Mouse (Mus musculus) right cerebral cortex, postnatal 4 days (tissue): Measurements from ENCODE around the gene Amz1.

Source experiments
- DNase-seq: peaks from one replicate; pipeline ENCODE4 v3.0.0-alpha.2; 2022

Gene Amz1

DNA sequence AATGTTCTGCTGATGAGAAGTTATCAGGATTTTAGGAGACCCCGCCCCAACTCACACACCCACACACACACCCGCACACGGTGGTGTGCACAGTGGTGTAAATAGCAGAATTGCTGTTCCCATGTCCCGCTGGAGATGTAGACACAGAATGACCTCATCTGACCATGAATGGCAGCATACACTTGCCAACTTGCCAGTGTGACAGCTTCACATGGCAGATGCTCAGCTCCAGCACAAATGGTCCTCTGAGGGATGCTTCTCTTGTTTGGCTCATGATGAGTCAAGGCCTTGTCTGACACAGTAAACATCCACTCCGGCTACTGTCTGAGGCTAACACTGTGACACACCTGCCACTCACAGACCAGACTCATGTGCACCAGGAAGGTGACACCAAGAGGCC lies 44.4 kb downstream of the Amz1 start:
- no peak for DNase-seq

DNA sequence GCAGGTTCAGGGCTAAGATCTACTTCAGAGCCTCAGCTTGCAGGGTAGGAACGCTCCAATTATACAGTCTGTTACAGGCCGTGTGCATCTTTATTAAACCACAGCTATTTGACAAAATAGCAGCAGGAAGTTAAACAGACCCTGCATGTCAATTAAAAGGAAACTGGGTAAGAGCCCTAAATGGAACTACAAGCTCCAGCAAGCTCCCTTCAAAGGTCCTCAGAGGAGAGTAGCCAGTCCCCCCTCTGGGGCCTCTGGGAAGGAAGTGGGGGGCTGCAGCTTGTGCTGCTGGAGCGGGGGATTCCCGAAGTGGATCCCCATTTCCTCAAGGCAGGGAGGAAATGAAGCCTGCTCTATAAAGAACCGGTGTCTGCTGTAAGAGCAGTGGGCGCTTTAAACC lies 47.7 kb downstream of the Amz1 start:
- no peak for DNase-seq

DNA sequence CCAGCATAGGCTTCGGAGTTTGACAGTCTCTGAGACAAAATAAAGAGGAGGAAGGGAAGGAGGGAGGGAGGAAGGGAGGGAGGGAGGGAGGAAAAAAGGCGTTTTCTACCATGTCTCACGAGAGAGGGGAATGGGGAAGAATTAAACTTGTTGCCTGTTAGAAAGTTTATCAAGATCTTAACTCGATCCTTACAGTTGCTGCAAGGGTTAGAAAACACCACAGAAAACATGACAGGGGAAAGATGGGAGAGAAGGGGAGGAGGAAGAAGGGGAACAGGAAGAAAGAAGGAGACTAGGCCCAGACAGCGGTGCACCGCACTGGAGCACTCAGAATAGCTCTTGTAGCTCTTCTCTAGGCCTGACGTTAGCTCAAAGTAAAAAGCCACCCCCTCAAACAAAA lies 48.2 kb downstream of the Amz1 start:
- no peak for DNase-seq

DNA sequence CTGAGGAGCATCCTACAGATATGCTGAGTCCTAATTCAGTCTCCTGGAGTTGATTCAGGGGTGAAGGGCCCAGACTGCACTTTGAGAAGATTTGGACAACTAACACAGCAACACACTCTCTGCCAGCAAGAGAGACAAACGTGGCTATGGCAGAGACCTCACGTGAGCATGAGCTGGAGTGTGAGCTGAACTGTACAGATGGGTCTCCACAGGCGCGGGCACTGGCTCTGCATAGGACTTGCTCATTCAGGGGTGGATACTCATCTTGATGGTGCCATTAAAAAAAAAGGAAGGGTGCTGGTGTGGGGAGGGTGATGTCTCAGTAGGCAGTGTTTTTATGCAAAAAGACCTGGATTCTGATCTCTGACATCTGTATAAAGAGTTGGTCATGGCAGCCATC lies 51.2 kb downstream of the Amz1 start:
- DNase-seq: no peak

- no peak for DNase-seq
Observed at GRCm38 (mm10) chr5:140776968-140777367, 53.0 kb downstream of the Amz1 start.

DNA sequence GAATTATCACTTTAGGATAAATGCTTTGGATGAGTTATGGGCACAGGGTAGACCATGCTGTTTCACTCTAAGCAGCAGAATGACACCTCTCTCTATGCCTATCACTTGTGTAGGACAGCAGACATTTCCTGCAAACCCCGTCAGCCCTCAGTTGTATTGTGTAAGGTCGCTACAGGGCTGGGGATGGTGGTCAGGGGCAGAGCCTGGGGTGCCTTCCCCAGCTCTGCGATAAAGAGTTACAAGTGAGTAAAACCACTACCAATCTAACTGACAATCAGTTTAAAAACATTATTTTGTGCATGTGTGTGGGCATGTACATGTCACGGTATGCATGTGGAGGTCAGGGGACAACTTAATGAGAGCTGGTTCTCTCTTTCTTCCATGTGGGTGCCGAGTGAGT lies 57.2 kb downstream of the Amz1 start:
- no peak for DNase-seq

- DNase-seq: no peak
Observed at GRCm38 (mm10) chr5:140781886-140782572, 58.1 kb downstream of the Amz1 start.

- DNase-seq: no peak
Observed at GRCm38 (mm10) chr5:140783577-140783976, 59.6 kb downstream of the Amz1 start.

- DNase-seq: no peak
Observed at GRCm38 (mm10) chr5:140784288-140784687, 60.4 kb downstream of the Amz1 start.

DNA sequence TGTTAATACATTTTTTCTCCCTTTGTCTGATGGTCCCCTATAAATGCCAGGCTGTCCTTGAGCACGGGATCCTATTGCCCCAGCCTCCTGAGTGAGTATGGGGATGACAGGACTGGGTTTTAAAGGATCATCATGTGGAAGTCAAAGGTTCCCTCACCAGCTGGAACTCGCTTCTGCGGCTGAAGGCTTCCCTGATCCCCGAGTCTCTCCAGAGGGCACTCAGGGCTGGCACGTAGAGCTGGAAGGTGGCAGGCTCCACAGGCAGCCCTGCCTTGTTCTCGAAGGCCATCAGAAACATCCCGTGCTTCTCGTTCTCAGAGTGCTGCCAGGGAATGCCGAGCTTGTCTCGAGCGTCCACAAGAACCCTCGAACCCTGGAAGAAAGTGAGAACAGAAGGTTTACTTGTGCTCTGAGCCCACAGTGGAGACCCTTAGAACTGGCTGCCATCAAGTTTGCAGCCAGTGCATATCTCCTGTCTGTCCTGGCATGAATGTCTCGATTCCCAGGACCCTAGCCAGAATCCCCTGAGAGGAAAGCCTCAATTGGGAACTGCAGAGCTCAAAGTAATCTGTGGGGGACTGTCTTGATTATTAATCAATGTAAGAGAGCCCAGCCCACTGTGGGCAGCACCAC lies 61.4 kb downstream of the Amz1 start:
- DNase-seq: no peak

DNA sequence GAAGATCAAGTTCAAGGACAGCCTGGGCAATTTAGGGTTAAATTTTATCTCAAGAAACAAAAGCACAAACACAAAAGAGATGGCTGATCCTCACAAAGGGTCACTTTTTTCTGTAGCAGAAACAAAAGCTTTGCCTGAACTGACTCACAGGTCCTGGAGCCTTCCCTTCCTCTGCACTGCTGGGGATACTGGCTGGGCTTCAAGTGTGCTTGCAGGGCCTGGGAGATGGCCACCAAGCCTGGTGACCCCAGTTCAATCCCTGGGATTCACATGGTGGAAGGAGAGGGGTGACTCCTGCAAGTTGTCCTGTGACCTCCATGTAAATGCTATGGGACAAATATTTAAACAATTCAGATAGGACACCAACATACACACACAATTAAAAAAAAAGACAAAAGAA lies 65.6 kb downstream of the Amz1 start:
- no peak for DNase-seq

GRCm38 (mm10) chr5:140790392-140790791 lies 66.5 kb downstream of the Amz1 start:
- no peak for DNase-seq

DNA sequence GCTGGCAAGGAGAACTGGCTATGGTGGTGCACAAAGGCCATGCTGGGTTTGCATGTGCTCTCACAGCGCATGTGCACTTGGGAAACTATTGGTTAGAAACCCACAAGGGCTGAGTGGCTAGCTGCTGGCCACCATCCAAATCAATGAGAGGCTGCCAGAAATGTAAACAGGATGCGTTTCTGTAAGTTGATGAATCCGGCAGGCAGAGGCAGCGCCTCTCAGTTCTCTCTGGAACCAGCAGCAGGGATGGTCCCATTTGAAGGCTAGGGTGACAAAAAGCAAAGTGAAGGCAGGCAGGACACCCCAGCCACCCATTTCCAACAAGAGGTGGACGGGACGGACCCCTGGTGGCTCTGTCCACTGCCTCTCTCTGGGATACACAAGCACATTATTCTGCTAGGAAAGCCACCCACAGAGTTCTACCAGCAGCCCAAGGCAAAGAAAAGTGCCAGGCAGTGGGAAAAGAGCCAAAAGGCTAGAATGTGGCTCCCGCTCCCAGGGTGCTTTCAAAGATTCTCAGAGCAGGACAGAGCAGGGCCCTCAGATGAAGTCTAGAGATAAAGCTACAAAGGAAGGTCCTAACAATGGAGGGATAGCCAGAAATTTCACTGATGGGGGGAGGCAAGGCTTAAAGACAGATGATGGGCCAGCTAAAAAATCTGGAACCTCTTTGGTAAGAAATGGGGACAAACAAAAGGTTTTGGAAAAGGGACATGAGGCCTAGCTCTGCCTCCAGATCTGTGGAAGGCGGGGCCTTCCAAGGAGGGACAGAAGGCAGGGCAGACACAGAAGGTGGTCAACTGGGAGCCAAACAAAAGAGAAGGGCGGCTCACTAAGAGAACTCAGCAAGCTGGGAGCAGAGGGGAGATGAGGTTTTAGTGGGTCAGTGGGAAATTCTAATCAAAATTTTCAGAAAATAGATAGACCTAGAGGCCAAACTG lies 67.3 kb downstream of the Amz1 start:
- DNase-seq: peak; percentile 52

DNA sequence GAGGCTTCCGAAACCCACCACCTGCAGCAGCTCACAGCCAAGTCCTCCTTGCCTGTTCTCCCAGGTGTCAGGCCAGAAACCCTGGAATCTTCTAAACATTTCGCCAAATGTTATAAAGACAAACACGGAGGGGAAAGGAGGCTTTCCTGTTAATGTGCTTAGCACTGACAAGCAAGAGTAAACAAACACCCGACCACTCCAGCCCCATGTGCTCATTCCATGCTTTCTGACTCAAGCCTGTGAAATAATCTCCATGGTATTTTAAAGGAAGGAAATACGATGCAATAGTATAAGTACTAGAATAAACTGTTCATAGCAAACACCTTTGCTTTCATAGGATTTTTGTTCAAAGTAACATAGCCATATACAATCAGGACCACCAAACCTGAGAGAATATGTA lies 68.3 kb downstream of the Amz1 start:
- no peak for DNase-seq

DNA sequence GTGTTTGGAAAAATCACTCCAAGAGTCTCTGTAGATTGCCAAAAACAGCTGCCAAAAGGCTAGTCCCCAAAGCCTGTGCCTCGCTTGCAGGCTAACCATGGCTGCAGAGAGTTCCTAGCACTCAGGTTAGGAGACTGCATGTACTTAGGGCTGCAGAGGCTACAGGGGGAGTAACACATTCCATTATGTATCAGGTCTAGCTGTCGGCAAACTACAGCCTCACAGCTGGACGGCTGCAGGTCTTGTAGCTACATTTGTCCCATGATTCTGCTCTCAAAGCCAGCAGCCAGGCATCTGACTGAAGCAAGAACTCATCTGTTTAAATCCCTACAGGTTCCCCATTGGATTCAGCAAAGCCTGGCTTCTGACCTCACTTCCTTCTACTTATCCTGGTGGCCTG lies 70.8 kb downstream of the Amz1 start:
- DNase-seq: no peak

- DNase-seq: no peak
Observed at GRCm38 (mm10) chr5:140795176-140795575, 71.2 kb downstream of the Amz1 start.

DNA sequence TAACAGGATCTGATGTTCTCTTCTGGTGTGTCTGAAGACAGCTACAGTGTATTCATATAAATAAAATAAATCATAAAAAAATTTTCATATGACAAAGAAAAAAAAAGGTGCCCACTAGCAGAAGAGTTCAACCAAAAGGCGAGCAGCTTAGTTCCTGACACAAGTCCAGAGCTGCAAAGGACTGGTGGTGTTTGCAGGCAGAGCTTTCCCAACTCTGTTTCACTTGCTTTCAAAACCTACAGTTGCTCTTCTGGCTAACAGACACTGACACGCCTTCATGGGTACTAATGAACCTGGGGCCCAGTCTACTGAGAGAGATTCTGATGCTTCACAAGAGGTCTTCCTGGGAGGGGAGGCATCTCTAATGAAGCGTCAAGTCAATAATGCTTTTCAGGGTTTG lies 72.1 kb downstream of the Amz1 start:
- no peak for DNase-seq

- no peak for DNase-seq
Observed at GRCm38 (mm10) chr5:140798158-140798557, 74.2 kb downstream of the Amz1 start.

- DNase-seq: no peak
Observed at GRCm38 (mm10) chr5:140798775-140799174, 74.8 kb downstream of the Amz1 start.

DNA sequence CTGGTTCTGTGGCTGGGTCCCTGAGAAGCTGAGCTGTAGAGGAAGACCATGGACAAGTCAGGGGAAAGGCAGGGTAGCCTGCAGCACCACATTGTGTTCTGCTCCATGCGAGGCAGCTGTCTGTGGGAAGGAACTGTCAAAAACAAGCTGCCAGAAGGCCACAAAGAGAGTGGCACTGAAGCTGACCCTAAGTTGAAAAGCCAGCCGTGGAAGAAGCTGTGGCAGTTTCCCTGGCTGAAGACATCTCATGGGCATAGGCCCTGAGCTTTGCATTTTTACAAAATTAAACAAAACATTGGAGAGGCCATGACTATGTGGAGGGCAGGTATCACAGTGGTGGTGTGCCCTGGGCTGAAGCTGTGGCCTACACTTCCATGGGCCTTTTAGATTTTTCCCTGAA lies 75.3 kb downstream of the Amz1 start:
- no peak for DNase-seq

- no peak for DNase-seq
Observed at GRCm38 (mm10) chr5:140800288-140800923, 76.5 kb downstream of the Amz1 start.

DNA sequence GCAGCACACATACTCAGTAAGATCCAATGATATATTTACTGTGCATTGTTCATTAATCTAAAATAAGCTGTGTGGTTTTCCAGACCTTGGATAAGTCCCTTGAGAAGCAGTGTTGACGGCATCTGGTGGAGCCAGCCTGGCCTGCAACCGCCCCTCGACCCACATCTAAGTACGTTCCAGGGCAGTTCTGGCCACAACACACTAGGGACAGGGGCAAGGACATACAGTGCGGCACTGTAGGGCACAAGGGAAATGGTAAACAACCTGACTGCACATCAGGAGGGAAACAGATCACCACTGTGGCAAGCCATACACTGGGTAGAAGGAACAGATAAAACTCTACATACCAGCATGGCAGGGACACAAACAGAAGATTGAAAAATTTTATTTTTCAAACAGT lies 77.9 kb downstream of the Amz1 start:
- no peak for DNase-seq

DNA sequence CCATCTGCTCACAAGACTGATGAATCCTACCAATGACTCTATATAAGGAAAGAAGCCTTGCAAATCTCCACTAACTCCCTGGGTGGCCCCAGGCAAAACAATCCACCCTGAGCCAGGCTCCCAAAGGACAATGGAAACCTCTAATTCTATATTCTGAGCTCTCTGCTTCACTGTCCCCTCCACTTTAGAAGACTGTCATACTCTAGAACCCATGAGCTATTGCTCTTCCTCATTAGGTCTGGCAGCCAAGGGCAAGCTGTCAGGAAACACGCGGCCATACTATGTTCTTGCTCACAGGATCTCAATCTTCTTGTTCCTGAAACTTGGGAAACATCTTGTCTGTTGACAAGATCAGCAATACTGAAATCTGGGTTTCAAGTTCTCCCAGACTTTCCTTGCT lies 82.3 kb downstream of the Amz1 start:
- DNase-seq: no peak
